Mouse (Mus musculus) testis, adult 2 months (tissue): Measurements from ENCODE around the gene Hnrnpc.

ENCODE experiments used
- CTCF ChIP-seq: fragments of 200-500 bp; IDR thresholded peaks from 2 replicates; pipeline ENCODE4 v1.5.1; 2012; ENCODE audit warnings: low read depth, mild to moderate bottlenecking, inconsistent platforms, low read length, moderate library complexity; ENCODE audit not compliant: control insufficient read depth, insufficient read depth, insufficient replicate concordance
- POLR2A ChIP-seq: fragments of 200-500 bp; IDR thresholded peaks from 2 replicates; pipeline ENCODE4 v1.6.1; 2012; ENCODE audit warnings: low read depth, mild to moderate bottlenecking, inconsistent platforms, low read length, moderate library complexity; ENCODE audit not compliant: control insufficient read depth

DNA sequence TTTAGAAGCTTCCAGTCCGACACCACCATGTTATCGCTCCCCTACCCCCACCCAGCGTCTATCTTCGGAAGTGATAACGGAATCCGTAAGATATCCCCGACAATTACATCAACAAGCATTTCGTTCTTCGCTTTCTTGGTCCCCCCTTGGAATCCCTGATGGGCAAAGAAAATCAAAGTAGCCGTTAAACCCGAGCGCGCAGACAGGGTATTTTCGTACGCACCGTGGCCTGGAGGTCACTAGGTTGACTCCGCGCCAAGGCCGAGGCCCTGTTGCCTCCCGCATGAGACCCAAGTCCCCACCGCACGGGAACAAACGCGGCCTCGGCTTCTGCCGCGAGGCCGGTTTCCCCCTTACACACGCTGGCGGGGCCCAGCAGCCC, 363 bp downstream of the Hnrnpc start:
- TF ChIP-seq CTCF: no peak
- TF ChIP-seq POLR2A: no peak
